ENCODE assay signal across 23 mouse cellular contexts in the genomic region with DNA sequence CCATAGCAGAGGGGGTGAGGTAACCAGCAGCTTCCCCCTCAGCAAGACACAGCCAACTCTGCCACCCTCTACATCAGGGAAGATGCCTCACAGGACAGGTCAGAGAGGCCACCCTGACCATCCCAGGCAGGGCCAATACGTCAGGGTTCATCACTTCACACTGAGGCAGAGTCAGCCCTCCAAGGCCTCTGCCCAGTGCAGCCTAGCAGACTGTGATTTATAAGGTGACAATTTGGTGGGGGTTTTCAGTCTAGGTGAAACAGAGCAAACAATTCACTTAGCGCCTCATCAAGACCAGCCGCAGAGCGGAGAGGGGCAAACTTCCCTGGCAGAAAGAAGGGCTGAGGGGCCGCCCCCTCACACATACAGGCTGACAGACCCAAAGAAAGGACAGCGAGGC. TPM values are rescaled to one million over a fixed set of nuclear protein-coding genes. Genes with fewer than 3 reads are reported as not detected.
DNase-seq lines count a peak whose midpoint lies in the region; ATAC-seq lines count a peak whose summit lies in the region.
"Had no signal": no experiment of that assay in that cellular context is flagged by ENCODE, and none has a peak within 500 bp of the region (broad histone marks: within the 10 kb centered on the region; RNA-seq: fewer than 3 reads in every experiment).

No protein-coding gene starts in this region.

- WGBS in heart, embryonic 10.5 days = 65% methylated on average over 6 of the region's 6 CpGs
- 50% methylated on average over 6 of the region's 6 CpGs for WGBS in kidney, embryonic 16.5 days
- WGBS in limb, embryonic 13.5 days = 37% methylated on average over 6 of the region's 6 CpGs

- H3K9me3 ChIP-seq in heart, embryonic 10.5 days = no peaks in the 10 kb centered on the region
- H3K9me3 ChIP-seq in kidney, embryonic 16.5 days (ENCODE audit: low read length) = no peaks in the 10 kb centered on the region
- H3K9me3 ChIP-seq in limb, embryonic 13.5 days = no peaks in the 10 kb centered on the region
- H3K9me3 ChIP-seq: forebrain, embryonic 15.5 days; hindbrain, embryonic 10.5 days; intestine, embryonic 15.5 days; limb, embryonic 12.5 days; liver, embryonic 15.5 days; midbrain, embryonic 13.5 days had no signal

- H3K27me3 ChIP-seq in heart, embryonic 10.5 days (ENCODE audit: insufficient read depth, poor library complexity, severe bottlenecking) = no peaks in the 10 kb centered on the region
- no peaks in the 10 kb centered on the region for H3K27me3 ChIP-seq in kidney, embryonic 16.5 days (ENCODE audit: insufficient read depth, low read length)
- no peaks in the 10 kb centered on the region for H3K27me3 ChIP-seq in limb, embryonic 13.5 days
- H3K27me3 ChIP-seq: forebrain, embryonic 15.5 days; intestine, embryonic 15.5 days; limb, embryonic 12.5 days; liver, embryonic 15.5 days; midbrain, embryonic 13.5 days had no signal

- H3K4me2 ChIP-seq in kidney, embryonic 16.5 days (replicated peaks; ENCODE audit: low read depth, low read length) = no peak overlapping the region
- H3K4me2 ChIP-seq in limb, embryonic 13.5 days (replicated peaks) = no peak overlapping the region
- H3K4me2 ChIP-seq: forebrain, embryonic 15.5 days; intestine, embryonic 15.5 days; limb, embryonic 12.5 days; liver, embryonic 15.5 days; midbrain, embryonic 13.5 days had no signal

- H3K9ac ChIP-seq in kidney, embryonic 16.5 days (replicated peaks; ENCODE audit: low read length) = no peak overlapping the region
- peak overlapping the region; percentile 40; the same call in 1 of the 2 replicates for H3K9ac ChIP-seq in limb, embryonic 13.5 days
- H3K9ac ChIP-seq: forebrain, embryonic 15.5 days; intestine, embryonic 15.5 days; limb, embryonic 12.5 days; liver, embryonic 15.5 days; midbrain, embryonic 13.5 days had no signal

- H3K27ac ChIP-seq in heart, embryonic 10.5 days = peak overlapping the region; percentile 56
- H3K27ac ChIP-seq in kidney, embryonic 16.5 days (ENCODE audit: low read length) = no peak overlapping the region
- no peak overlapping the region for H3K27ac ChIP-seq in limb, embryonic 13.5 days
- H3K27ac ChIP-seq: forebrain, embryonic 15.5 days; hindbrain, embryonic 10.5 days; intestine, embryonic 15.5 days; layer of hippocampus, adult 2 months; limb, embryonic 12.5 days; liver, embryonic 15.5 days; midbrain, embryonic 13.5 days had no signal

- H3K4me1 ChIP-seq in heart, embryonic 10.5 days = peaks cover 32% of the 10 kb centered on the region
- H3K4me1 ChIP-seq in kidney, embryonic 16.5 days (ENCODE audit: insufficient read depth, low read length) = peaks cover 18% of the 10 kb centered on the region
- H3K4me1 ChIP-seq in limb, embryonic 13.5 days = peaks cover 15% of the 10 kb centered on the region
- H3K4me1 ChIP-seq: forebrain, embryonic 15.5 days; hindbrain, embryonic 10.5 days; midbrain, embryonic 13.5 days had no signal

- no peak overlapping the region for H3K4me3 ChIP-seq in heart, embryonic 10.5 days
- no peak overlapping the region for H3K4me3 ChIP-seq in kidney, embryonic 16.5 days (ENCODE audit: low read length)
- H3K4me3 ChIP-seq in limb, embryonic 13.5 days = no peak overlapping the region
- H3K4me3 ChIP-seq: forebrain, embryonic 15.5 days; hindbrain, embryonic 10.5 days; intestine, embryonic 15.5 days; layer of hippocampus, adult 2 months; limb, embryonic 12.5 days; liver, embryonic 15.5 days; midbrain, embryonic 13.5 days had no signal

- DNase-seq in heart, embryonic 10.5 days (ENCODE audit: low spot score) = no peak
- no peak for DNase-seq in heart, adult 11 months
- DNase-seq in kidney, postnatal 36 days = no peak
- DNase-seq in lung, postnatal 10 days = peak; percentile 77
- DNase-seq in right cerebral cortex, postnatal 36 days (ENCODE audit: low spot score in 2 of 2) = no peak
- DNase-seq in gastrocnemius, adult 8-10 months (ENCODE audit: low spot score in 2 of 2) = no peak
- DNase-seq: adrenal gland, postnatal 14 days; cerebellum, adult 2 months; gastrocnemius, postnatal 10 days; kidney, adult 9 months; right cerebral cortex, postnatal 14 days; spleen, adult 18-20 months; thymus, postnatal 25 days had no signal

- H3K36me3 ChIP-seq in heart, embryonic 10.5 days = peaks cover 78% of the 10 kb centered on the region
- peaks cover 26% of the 10 kb centered on the region for H3K36me3 ChIP-seq in kidney, embryonic 16.5 days (ENCODE audit: insufficient read depth, low read length)
- H3K36me3 ChIP-seq in limb, embryonic 13.5 days = peaks cover 85% of the 10 kb centered on the region

- ATAC-seq in kidney, embryonic 16.5 days (ENCODE audit: low FRiP score, low TSS enrichment) = peak; percentile 58; the same call in 1 of the 2 replicates
- no peak for ATAC-seq in limb, embryonic 13.5 days (ENCODE audit: low FRiP score, low read depth)
- ATAC-seq: forebrain, embryonic 15.5 days; hindbrain, embryonic 16.5 days; intestine, embryonic 15.5 days; midbrain, embryonic 13.5 days had no signal

RNA-seq across cellular contexts. Expression of a gene that starts 17.3 kb away (rescaled TPM):
- 30.7 and 45.6 TPM in 2 replicates for polyA plus RNA-seq in heart, embryonic 10.5 days (2016; fragmentation: Nextera tagmentation; extraction: Ambion mirVana)
- polyA plus RNA-seq in kidney, embryonic 16.5 days (2015; fragmentation: Nextera tagmentation; extraction: Ambion mirVana) = 36.5 and 36.6 TPM in 2 replicates
- 40.7 and 43.6 TPM in 2 replicates for polyA plus RNA-seq in limb, embryonic 13.5 days (2015; fragmentation: Nextera tagmentation; extraction: Ambion mirVana)
- total RNA-seq in gastrocnemius, adult 8-10 months (2022) = 1 to 10 TPM; 4.4 to 7.3 (median 5.9) TPM

RNA-seq across cellular contexts. Expression of a gene that starts 31.8 kb away (rescaled TPM):
- polyA plus RNA-seq in heart, embryonic 10.5 days (2016; fragmentation: Nextera tagmentation; extraction: Ambion mirVana) = 2.4 and 3.6 TPM in 2 replicates
- 1.6 and 1.7 TPM in 2 replicates for polyA plus RNA-seq in kidney, embryonic 16.5 days (2015; fragmentation: Nextera tagmentation; extraction: Ambion mirVana)
- 1.2 and 1.3 TPM in 2 replicates for polyA plus RNA-seq in limb, embryonic 13.5 days (2015; fragmentation: Nextera tagmentation; extraction: Ambion mirVana)
- total RNA-seq in gastrocnemius, adult 8-10 months (2022) = under 1 TPM; 0.48 to 0.99 (median 0.88) TPM
